Mouse (Mus musculus): ENCODE measurements around the gene Diaph3. TPM values are rescaled to one million over a fixed set of nuclear protein-coding genes. Genes with fewer than 3 reads are reported as not detected.

Diaph3 gene
- polyA plus RNA-seq, 1 experiment from 2014 or later = 22.9 TPM

DNA sequence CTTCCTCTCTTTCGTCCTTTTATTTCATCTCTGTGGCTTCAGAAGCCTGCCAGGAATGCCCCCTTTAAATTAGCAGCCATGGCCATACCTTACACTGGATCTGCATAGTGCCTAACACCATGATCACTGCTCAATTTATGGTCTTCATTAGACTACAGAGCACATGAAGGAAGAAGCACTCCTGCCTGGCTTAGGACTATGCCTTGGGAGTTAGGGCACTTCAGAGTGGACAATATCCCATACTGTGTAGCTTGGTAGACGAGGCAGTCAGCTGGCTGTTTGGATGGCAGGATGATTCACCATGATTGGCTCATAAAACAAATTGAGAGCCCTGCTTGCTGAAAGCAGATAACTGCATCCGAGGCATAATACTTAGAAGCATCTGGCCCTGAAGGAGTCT, 204.6 kb downstream of the Diaph3 start:
- H3K9ac ChIP-seq (ENCODE audit: low read depth, low read length) = no peak overlapping the region
- H3K4me2 ChIP-seq = no peak overlapping the region
- no peak overlapping the region for H3K4me3 ChIP-seq (ENCODE audit: low read depth, low read length)
- H3K9me3 ChIP-seq (ENCODE audit: control insufficient read depth, low read length) = no peaks in the 10 kb centered on the region
- ATAC-seq (replicated peaks; ENCODE audit: low FRiP score) (no peak), DNase-seq (ENCODE audit: low spot score) (no peak)
- no peaks in the 10 kb centered on the region for H3K27me3 ChIP-seq (replicated peaks; ENCODE audit: control insufficient read depth, insufficient read depth, low read length)
- H3K4me1 ChIP-seq (replicated peaks; ENCODE audit: control insufficient read depth, insufficient read depth, low read length) = no peaks in the 10 kb centered on the region
- no peak overlapping the region for H3K27ac ChIP-seq (ENCODE audit: low read depth, low read length)
- WGBS = 75% methylated on average over 3 of the region's 3 CpGs
- no peaks in the 10 kb centered on the region for H3K36me3 ChIP-seq (ENCODE audit: control insufficient read depth, insufficient read depth, low read length)

- WGBS = 79% methylated on average over 4 of the region's 4 CpGs
- H3K4me1 ChIP-seq (replicated peaks; ENCODE audit: control insufficient read depth, insufficient read depth, low read length) = no peaks in the 10 kb centered on the region
- H3K9ac ChIP-seq (ENCODE audit: low read depth, low read length) = no peak overlapping the region
- no peak overlapping the region for H3K4me2 ChIP-seq
- H3K27ac ChIP-seq (ENCODE audit: low read depth, low read length) = no peak overlapping the region
- H3K27me3 ChIP-seq (replicated peaks; ENCODE audit: control insufficient read depth, insufficient read depth, low read length) = no peaks in the 10 kb centered on the region
- H3K9me3 ChIP-seq (ENCODE audit: control insufficient read depth, low read length) = no peaks in the 10 kb centered on the region
- H3K4me3 ChIP-seq (ENCODE audit: low read depth, low read length) = no peak overlapping the region
- H3K36me3 ChIP-seq (ENCODE audit: control insufficient read depth, insufficient read depth, low read length) = no peaks in the 10 kb centered on the region
- ATAC-seq (replicated peaks; ENCODE audit: low FRiP score) (no peak), DNase-seq (ENCODE audit: low spot score) (no peak)
Observed at GRCm38 (mm10) chr14:86930763-86931162, 210.3 kb downstream of the Diaph3 start.

DNA sequence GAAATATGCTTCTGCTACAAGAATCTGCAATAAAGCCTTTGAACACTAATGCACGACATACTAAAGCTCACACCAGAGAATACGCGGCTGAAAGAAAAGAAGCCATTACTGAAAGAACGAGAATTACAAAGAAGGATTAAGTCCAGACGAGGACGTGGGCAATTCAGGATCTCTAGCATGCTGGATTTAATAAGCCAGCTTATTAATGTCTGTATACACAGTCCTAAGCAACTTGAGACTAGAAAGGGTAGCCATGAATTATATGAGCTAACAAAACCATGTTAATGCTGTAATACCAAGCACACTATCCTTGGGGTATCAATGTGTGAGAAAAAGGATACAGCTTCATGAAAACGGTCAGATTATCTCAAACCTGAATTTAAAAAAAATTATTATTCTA, 214.2 kb downstream of the Diaph3 start:
- H3K9me3 ChIP-seq (ENCODE audit: control insufficient read depth, low read length) = no peaks in the 10 kb centered on the region
- H3K36me3 ChIP-seq (ENCODE audit: control insufficient read depth, insufficient read depth, low read length) = no peaks in the 10 kb centered on the region
- H3K4me3 ChIP-seq (ENCODE audit: low read depth, low read length) = no peak overlapping the region
- 92% methylated on average over 7 of the region's 7 CpGs for WGBS
- DNase-seq (ENCODE audit: low spot score) = no peak
- no peak overlapping the region for H3K9ac ChIP-seq (ENCODE audit: low read depth, low read length)
- H3K27ac ChIP-seq (ENCODE audit: low read depth, low read length) = no peak overlapping the region
- ATAC-seq (replicated peaks; ENCODE audit: low FRiP score) = no peak
- H3K27me3 ChIP-seq (replicated peaks; ENCODE audit: control insufficient read depth, insufficient read depth, low read length) = no peaks in the 10 kb centered on the region
- no peak overlapping the region for H3K4me2 ChIP-seq
- no peaks in the 10 kb centered on the region for H3K4me1 ChIP-seq (replicated peaks; ENCODE audit: control insufficient read depth, insufficient read depth, low read length)

- Histone ChIP-seq H3K4me2 (no peak overlapping the region), H3K36me3 (ENCODE audit: control insufficient read depth, insufficient read depth, low read length) (no peaks in the 10 kb centered on the region; the same call in 1 of the 2 replicates), H3K27me3 (replicated peaks; ENCODE audit: control insufficient read depth, insufficient read depth, low read length) (no peaks in the 10 kb centered on the region), H3K4me1 (replicated peaks; ENCODE audit: control insufficient read depth, insufficient read depth, low read length) (no peaks in the 10 kb centered on the region), H3K9me3 (ENCODE audit: control insufficient read depth, low read length) (no peaks in the 10 kb centered on the region), H3K9ac (ENCODE audit: low read depth, low read length) (no peak overlapping the region), H3K27ac (ENCODE audit: low read depth, low read length) (no peak overlapping the region), H3K4me3 (ENCODE audit: low read depth, low read length) (no peak overlapping the region)
- no peak for DNase-seq (ENCODE audit: low spot score)
- ATAC-seq (replicated peaks; ENCODE audit: low FRiP score) = no peak
Observed at GRCm38 (mm10) chr14:86898898-86899297, 242.1 kb downstream of the Diaph3 start.

GRCm38 (mm10) chr14:86889070-86889804, 251.8 kb downstream of the Diaph3 start:
- H3K27ac ChIP-seq (ENCODE audit: low read depth, low read length) = no peak overlapping the region
- 0 out of 2 replicates have a peak, but pooled peaks cover 4% of the 10 kb centered on the region for H3K4me1 ChIP-seq (replicated peaks; ENCODE audit: control insufficient read depth, insufficient read depth, low read length)
- H3K4me3 ChIP-seq (ENCODE audit: low read depth, low read length) = no peak overlapping the region
- H3K36me3 ChIP-seq (ENCODE audit: control insufficient read depth, insufficient read depth, low read length) = no peaks in the 10 kb centered on the region
- ATAC-seq (replicated peaks; ENCODE audit: low FRiP score) (no peak), DNase-seq (ENCODE audit: low spot score) (no peak)
- H3K9ac ChIP-seq (ENCODE audit: low read depth, low read length) = no peak overlapping the region
- 70% methylated on average over 3 of the region's 3 CpGs for WGBS
- H3K9me3 ChIP-seq (ENCODE audit: control insufficient read depth, low read length) = no peaks in the 10 kb centered on the region
- no peaks in the 10 kb centered on the region for H3K27me3 ChIP-seq (replicated peaks; ENCODE audit: control insufficient read depth, insufficient read depth, low read length)
- H3K4me2 ChIP-seq = no peak overlapping the region

GRCm38 (mm10) chr14:86885417-86886098, 255.5 kb downstream of the Diaph3 start:
- H3K9ac ChIP-seq (ENCODE audit: low read depth, low read length) = no peak overlapping the region
- no peak overlapping the region for H3K4me3 ChIP-seq (ENCODE audit: low read depth, low read length)
- no peaks in the 10 kb centered on the region for H3K27me3 ChIP-seq (replicated peaks; ENCODE audit: control insufficient read depth, insufficient read depth, low read length)
- WGBS = 61% methylated on average over 5 of the region's 5 CpGs
- H3K4me1 ChIP-seq (replicated peaks; ENCODE audit: control insufficient read depth, insufficient read depth, low read length) = 0 out of 2 replicates have a peak, but pooled peaks cover 4% of the 10 kb centered on the region
- DNase-seq (ENCODE audit: low spot score) = no peak
- no peak overlapping the region for H3K4me2 ChIP-seq
- H3K9me3 ChIP-seq (ENCODE audit: control insufficient read depth, low read length) = no peaks in the 10 kb centered on the region
- no peaks in the 10 kb centered on the region for H3K36me3 ChIP-seq (ENCODE audit: control insufficient read depth, insufficient read depth, low read length)
- ATAC-seq (replicated peaks; ENCODE audit: low FRiP score) = no peak
- H3K27ac ChIP-seq (ENCODE audit: low read depth, low read length) = no peak overlapping the region

GRCm38 (mm10) chr14:86869536-86869935, 271.5 kb downstream of the Diaph3 start:
- DNase-seq (ENCODE audit: low spot score) = no peak
- Histone ChIP-seq H3K9ac (ENCODE audit: low read depth, low read length) (no peak overlapping the region), H3K9me3 (ENCODE audit: control insufficient read depth, low read length) (no peaks in the 10 kb centered on the region), H3K36me3 (ENCODE audit: control insufficient read depth, insufficient read depth, low read length) (no peaks in the 10 kb centered on the region), H3K4me1 (replicated peaks; ENCODE audit: control insufficient read depth, insufficient read depth, low read length) (no peaks in the 10 kb centered on the region), H3K4me2 (no peak overlapping the region), H3K4me3 (ENCODE audit: low read depth, low read length) (no peak overlapping the region), H3K27ac (ENCODE audit: low read depth, low read length) (no peak overlapping the region), H3K27me3 (replicated peaks; ENCODE audit: control insufficient read depth, insufficient read depth, low read length) (no peaks in the 10 kb centered on the region)
- no peak for ATAC-seq (replicated peaks; ENCODE audit: low FRiP score)
- 91% methylated on average over 5 of the region's 5 CpGs for WGBS

DNA sequence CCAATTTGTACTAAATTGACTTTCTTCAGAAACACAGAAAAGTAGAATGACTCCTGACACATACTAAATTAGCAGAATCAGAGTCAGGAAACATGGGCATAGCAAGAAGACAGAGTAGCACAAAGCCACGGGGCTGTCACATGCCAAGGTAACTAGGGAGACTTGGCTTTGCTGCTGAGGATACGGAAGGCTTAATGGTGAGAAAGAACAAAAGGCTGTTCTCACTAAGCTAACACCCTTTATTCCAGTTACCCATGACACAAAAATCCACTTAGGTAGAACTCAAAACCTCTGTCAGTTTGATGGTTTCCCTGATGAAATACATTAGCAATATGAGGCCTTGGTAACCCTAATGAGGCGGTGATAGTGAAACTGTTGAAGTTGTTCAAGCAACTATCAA, 273.9 kb downstream of the Diaph3 start:
- no peaks in the 10 kb centered on the region for H3K4me1 ChIP-seq (replicated peaks; ENCODE audit: control insufficient read depth, insufficient read depth, low read length)
- no peaks in the 10 kb centered on the region for H3K36me3 ChIP-seq (ENCODE audit: control insufficient read depth, insufficient read depth, low read length)
- no peaks in the 10 kb centered on the region for H3K27me3 ChIP-seq (replicated peaks; ENCODE audit: control insufficient read depth, insufficient read depth, low read length)
- no peak overlapping the region for H3K9ac ChIP-seq (ENCODE audit: low read depth, low read length)
- no peak for DNase-seq (ENCODE audit: low spot score)
- H3K27ac ChIP-seq (ENCODE audit: low read depth, low read length) = no peak overlapping the region
- ATAC-seq (replicated peaks; ENCODE audit: low FRiP score) = no peak
- no peak overlapping the region for H3K4me2 ChIP-seq
- no peaks in the 10 kb centered on the region for H3K9me3 ChIP-seq (ENCODE audit: control insufficient read depth, low read length)
- H3K4me3 ChIP-seq (ENCODE audit: low read depth, low read length) = no peak overlapping the region
- 90% methylated on average over 3 of the region's 3 CpGs for WGBS

GRCm38 (mm10) chr14:86864053-86864452, 277.0 kb downstream of the Diaph3 start:
- no peaks in the 10 kb centered on the region for H3K27me3 ChIP-seq (replicated peaks; ENCODE audit: control insufficient read depth, insufficient read depth, low read length)

More at GRCm38 (mm10) chr14:86864053-86864452, 277.0 kb downstream of the Diaph3 start:
- Histone ChIP-seq H3K9me3 (ENCODE audit: control insufficient read depth, low read length) (no peaks in the 10 kb centered on the region), H3K36me3 (ENCODE audit: control insufficient read depth, insufficient read depth, low read length) (no peaks in the 10 kb centered on the region), H3K4me1 (replicated peaks; ENCODE audit: control insufficient read depth, insufficient read depth, low read length) (no peaks in the 10 kb centered on the region), H3K4me2 (no peak overlapping the region), H3K4me3 (ENCODE audit: low read depth, low read length) (no peak overlapping the region), H3K9ac (ENCODE audit: low read depth, low read length) (no peak overlapping the region), H3K27ac (ENCODE audit: low read depth, low read length) (no peak overlapping the region)
- WGBS = 79% methylated on average over 3 of the region's 3 CpGs
- ATAC-seq (replicated peaks; ENCODE audit: low FRiP score) = no peak
- no peak for DNase-seq (ENCODE audit: low spot score)

Data from liver, embryonic 11.5 days (tissue).